Mouse (Mus musculus) midbrain, embryonic 13.5 days (tissue): ENCODE results near the gene Bcl2. TPM values are rescaled to one million over a fixed set of nuclear protein-coding genes. Genes with fewer than 3 reads are reported as not detected.
A peak's percentile ranks its signal among the peaks of the same experiment; 100 is the strongest.

Experiments used
- ATAC-seq: fragments of 200-750 bp; cut with Nextera tagmentation; 2 replicates; pipeline ENCODE4 v1.8.0; 2017; ENCODE audit warnings: mild to moderate bottlenecking, moderate TSS enrichment, moderate library complexity
- H3K27ac ChIP-seq: fragments of 300-500 bp; sonication (generic); 2 replicates; pipeline ENCODE4 v1.5.1; 2015; ENCODE audit warnings: inconsistent platforms, mild to moderate bottlenecking, moderate library complexity
- H3K27me3 ChIP-seq: fragments of 300-500 bp; sonication (generic); 2 replicates; pipeline ENCODE4 v1.6.1; 2015; ENCODE audit warnings: mild to moderate bottlenecking, inconsistent platforms
- H3K36me3 ChIP-seq: fragments of 300-500 bp; sonication (generic); 2 replicates; pipeline ENCODE4 v1.6.1; 2015; ENCODE audit warnings: mild to moderate bottlenecking, inconsistent platforms
- H3K4me1 ChIP-seq: fragments of 300-500 bp; sonication (generic); replicated peaks from 2 replicates; pipeline ENCODE4 v1.6.1; 2015; ENCODE audit warnings: inconsistent platforms
- H3K4me2 ChIP-seq: fragments of 300-500 bp; sonication (generic); replicated peaks from 2 replicates; pipeline ENCODE4 v1.6.1; 2015; ENCODE audit warnings: moderate library complexity, mild to moderate bottlenecking, inconsistent platforms
- H3K4me3 ChIP-seq: fragments of 300-500 bp; sonication (generic); replicated peaks from 2 replicates; pipeline ENCODE4 v1.5.1; 2015; ENCODE audit warnings: mild to moderate bottlenecking, inconsistent platforms
- H3K9ac ChIP-seq: fragments of 300-500 bp; sonication (generic); replicated peaks from 2 replicates; pipeline ENCODE4 v1.6.1; 2015; ENCODE audit warnings: mild to moderate bottlenecking, inconsistent platforms
- H3K9me3 ChIP-seq: fragments of 300-500 bp; sonication (generic); 2 replicates; pipeline ENCODE4 v1.6.1; 2016; ENCODE audit warnings: mild to moderate bottlenecking, inconsistent platforms
- WGBS: fragments of 180-500 bp; shearing (Covaris S2); methylation state at CpG from one replicate; pipeline ENCODE4 v1.1.7; 2015; 5-methylcytosine and 5-hydroxymethylcytosine counted together
- polyA plus RNA-seq: library from polyadenylated mRNA; unstranded; fragments of >200 nt; fragmentation: Nextera tagmentation; extraction: Ambion mirVana; gene quantifications from 2 replicates; pipeline ENCODE4 v1.2.1, GENCODE M21; 2015

The Bcl2 gene
- polyA plus RNA-seq, 1 experiment from 2014 or later = 11.8 TPM

- Histone ChIP-seq H3K4me1 (peaks cover 10% of the 10 kb centered on the region), H3K27ac (no peak overlapping the region), H3K9me3 (no peaks in the 10 kb centered on the region), H3K9ac (no peak overlapping the region), H3K4me3 (no peak overlapping the region), H3K4me2 (no peak overlapping the region), H3K36me3 (no peaks in the 10 kb centered on the region), H3K27me3 (no peaks in the 10 kb centered on the region)
- ATAC-seq = no peak
- 41% methylated on average over 7 of the region's 7 CpGs for WGBS
Measured at GRCm38 (mm10) chr1:106651211-106651610, 62.9 kb downstream of the Bcl2 start.

GRCm38 (mm10) chr1:106650427-106650826, 63.6 kb downstream of the Bcl2 start:
- H3K4me2 ChIP-seq = no peak overlapping the region
- H3K36me3 ChIP-seq = no peaks in the 10 kb centered on the region
- no peak overlapping the region for H3K4me3 ChIP-seq
- H3K27me3 ChIP-seq = no peaks in the 10 kb centered on the region
- H3K9ac ChIP-seq = no peak overlapping the region
- H3K27ac ChIP-seq = no peak overlapping the region
- H3K4me1 ChIP-seq = peaks cover 10% of the 10 kb centered on the region
- WGBS = 92% methylated on average over 4 of the region's 4 CpGs
- H3K9me3 ChIP-seq = no peaks in the 10 kb centered on the region
- no peak for ATAC-seq

- Histone ChIP-seq H3K27ac (no peak overlapping the region), H3K9ac (no peak overlapping the region), H3K36me3 (no peaks in the 10 kb centered on the region), H3K4me2 (no peak overlapping the region), H3K4me3 (no peak overlapping the region), H3K4me1 (peaks cover 10% of the 10 kb centered on the region), H3K9me3 (no peaks in the 10 kb centered on the region), H3K27me3 (no peaks in the 10 kb centered on the region)
- 95% methylated on average over 3 of the region's 3 CpGs for WGBS
- no peak for ATAC-seq
Measured at GRCm38 (mm10) chr1:106647336-106647735, 66.7 kb downstream of the Bcl2 start.

- 90% methylated on average over 4 of the region's 4 CpGs for WGBS
- Histone ChIP-seq H3K4me2 (no peak overlapping the region), H3K9ac (no peak overlapping the region), H3K36me3 (no peaks in the 10 kb centered on the region), H3K9me3 (no peaks in the 10 kb centered on the region), H3K4me1 (no peaks in the 10 kb centered on the region), H3K27ac (no peak overlapping the region), H3K27me3 (no peaks in the 10 kb centered on the region), H3K4me3 (no peak overlapping the region)
- no peak for ATAC-seq
Measured at GRCm38 (mm10) chr1:106644566-106644965, 69.5 kb downstream of the Bcl2 start.

- 77% methylated on average over 3 of the region's 3 CpGs for WGBS
- no peak overlapping the region for H3K27ac ChIP-seq
- H3K4me3 ChIP-seq = no peak overlapping the region
Measured at GRCm38 (mm10) chr1:106643527-106643926, 70.5 kb downstream of the Bcl2 start.

GRCm38 (mm10) chr1:106640577-106640976, 73.5 kb downstream of the Bcl2 start:
- Histone ChIP-seq H3K4me2 (no peak overlapping the region), H3K4me1 (no peaks in the 10 kb centered on the region), H3K36me3 (no peaks in the 10 kb centered on the region), H3K27me3 (no peaks in the 10 kb centered on the region), H3K9me3 (no peaks in the 10 kb centered on the region), H3K4me3 (no peak overlapping the region), H3K27ac (no peak overlapping the region), H3K9ac (no peak overlapping the region)
- no peak for ATAC-seq
- WGBS = 94% methylated on average over 1 of the region's 1 CpGs

More at GRCm38 (mm10) chr1:106643527-106643926, 70.5 kb downstream of the Bcl2 start:
- Histone ChIP-seq H3K27me3 (no peaks in the 10 kb centered on the region), H3K36me3 (no peaks in the 10 kb centered on the region), H3K4me2 (no peak overlapping the region), H3K9me3 (no peaks in the 10 kb centered on the region), H3K4me1 (no peaks in the 10 kb centered on the region), H3K9ac (no peak overlapping the region)
- ATAC-seq = no peak

- WGBS = 92% methylated on average over 11 of the region's 11 CpGs
- H3K27me3 ChIP-seq = no peaks in the 10 kb centered on the region
- no peak overlapping the region for H3K4me3 ChIP-seq
- H3K36me3 ChIP-seq = no peaks in the 10 kb centered on the region
- H3K9me3 ChIP-seq = no peaks in the 10 kb centered on the region
- no peak overlapping the region for H3K27ac ChIP-seq
- H3K4me1 ChIP-seq = no peaks in the 10 kb centered on the region
- H3K4me2 ChIP-seq = no peak overlapping the region
- H3K9ac ChIP-seq = no peak overlapping the region
- ATAC-seq = no peak
Measured at GRCm38 (mm10) chr1:106637705-106638104, 76.4 kb downstream of the Bcl2 start.

GRCm38 (mm10) chr1:106636714-106637113, 77.4 kb downstream of the Bcl2 start:
- H3K4me1 ChIP-seq = no peaks in the 10 kb centered on the region
- H3K4me2 ChIP-seq = no peak overlapping the region
- ATAC-seq = no peak

GRCm38 (mm10) chr1:106633207-106633606, 80.9 kb downstream of the Bcl2 start:
- ATAC-seq = no peak
- no peaks in the 10 kb centered on the region for H3K9me3 ChIP-seq

More at GRCm38 (mm10) chr1:106636714-106637113, 77.4 kb downstream of the Bcl2 start:
- Histone ChIP-seq H3K4me3 (no peak overlapping the region), H3K27me3 (no peaks in the 10 kb centered on the region), H3K27ac (no peak overlapping the region), H3K9ac (no peak overlapping the region), H3K36me3 (no peaks in the 10 kb centered on the region), H3K9me3 (no peaks in the 10 kb centered on the region)
- WGBS = 66% methylated on average over 2 of the region's 2 CpGs

GRCm38 (mm10) chr1:106631869-106632463, 82.1 kb downstream of the Bcl2 start:
- no peaks in the 10 kb centered on the region for H3K9me3 ChIP-seq
- no peak overlapping the region for H3K27ac ChIP-seq
- no peak for ATAC-seq
- no peaks in the 10 kb centered on the region for H3K27me3 ChIP-seq
- no peak overlapping the region for H3K9ac ChIP-seq
- no peaks in the 10 kb centered on the region for H3K36me3 ChIP-seq
- no peak overlapping the region for H3K4me2 ChIP-seq
- H3K4me1 ChIP-seq = peaks cover 21% of the 10 kb centered on the region
- WGBS = 95% methylated on average over 3 of the region's 3 CpGs
- H3K4me3 ChIP-seq = no peak overlapping the region

More at GRCm38 (mm10) chr1:106633207-106633606, 80.9 kb downstream of the Bcl2 start:
- no peaks in the 10 kb centered on the region for H3K36me3 ChIP-seq
- H3K4me3 ChIP-seq = no peak overlapping the region
- WGBS = 80% methylated on average over 3 of the region's 3 CpGs
- H3K27ac ChIP-seq = no peak overlapping the region
- no peak overlapping the region for H3K9ac ChIP-seq
- no peaks in the 10 kb centered on the region for H3K27me3 ChIP-seq
- H3K4me2 ChIP-seq = no peak overlapping the region
- H3K4me1 ChIP-seq = peaks cover 21% of the 10 kb centered on the region

- H3K27ac ChIP-seq = no peak overlapping the region
- 84% methylated on average over 2 of the region's 2 CpGs for WGBS
Measured at GRCm38 (mm10) chr1:106630973-106631372, 83.1 kb downstream of the Bcl2 start.

GRCm38 (mm10) chr1:106629931-106630682, 84.0 kb downstream of the Bcl2 start:
- Histone ChIP-seq H3K4me3 (no peak overlapping the region), H3K36me3 (no peaks in the 10 kb centered on the region), H3K4me2 (no peak overlapping the region), H3K27ac (0 out of 2 replicates have a peak overlapping the region, but pooled peaks have one; percentile 44), H3K4me1 (peaks cover 21% of the 10 kb centered on the region), H3K9ac (no peak overlapping the region), H3K9me3 (no peaks in the 10 kb centered on the region), H3K27me3 (no peaks in the 10 kb centered on the region)
- peak; percentile 74 for ATAC-seq
- 26% methylated on average over 4 of the region's 4 CpGs for WGBS

More at GRCm38 (mm10) chr1:106630973-106631372, 83.1 kb downstream of the Bcl2 start:
- Histone ChIP-seq H3K27me3 (no peaks in the 10 kb centered on the region), H3K9me3 (no peaks in the 10 kb centered on the region), H3K4me3 (no peak overlapping the region), H3K9ac (no peak overlapping the region), H3K36me3 (no peaks in the 10 kb centered on the region), H3K4me2 (no peak overlapping the region), H3K4me1 (peaks cover 21% of the 10 kb centered on the region)
- ATAC-seq = no peak
